Mouse (Mus musculus): ENCODE results near the gene Limk1.

DNA sequence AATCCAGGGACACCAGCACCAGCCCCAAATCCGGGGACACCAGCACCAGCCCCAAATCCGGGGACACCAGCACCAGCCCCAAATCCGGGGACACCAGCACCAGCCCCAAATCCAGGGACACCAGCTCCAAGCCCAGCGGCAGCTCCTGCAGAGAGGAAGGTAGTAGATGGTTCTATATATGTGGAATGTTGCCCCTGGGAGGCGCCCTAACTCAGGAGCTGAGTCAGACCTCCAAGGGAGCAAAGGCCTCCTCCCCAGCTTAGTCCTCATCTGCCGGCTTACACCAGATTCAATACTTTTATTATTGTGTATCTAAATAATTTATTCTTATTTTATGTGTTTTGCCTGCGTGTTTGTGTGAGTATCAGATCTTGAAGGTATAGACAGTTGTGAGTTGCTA, 22.7 kb upstream of the Limk1 start:
- TF ChIP-seq CTCF (conservative IDR thresholded peaks at IDR 0.05; ENCODE audit: insufficient read depth, insufficient read length, low read depth, low read length), result 0 out of 2 replicates have a peak, but pooled peaks have one; percentile 3
- TF ChIP-seq POLR2A (IDR thresholded peaks at IDR 0.05; ENCODE audit: low read depth, low read length), result no peak

Measured in kidney, adult 2 months (tissue).